Mouse (Mus musculus): ENCODE measurements around the gene Cmah.

- TF ChIP-seq TAL1 (IDR thresholded peaks at IDR 0.05; ENCODE audit: low read length) (no peak), GATA1 (IDR thresholded peaks at IDR 0.05; ENCODE audit: low read length) (no peak)
Observed at GRCm38 (mm10) chr13:24466027-24466426, 138.8 kb downstream of the Cmah start.
